Mouse (Mus musculus) hindbrain, embryonic 14.5 days (tissue): ENCODE results near the gene 4931406P16Rik. TPM values are rescaled to one million over a fixed set of nuclear protein-coding genes. Genes with fewer than 3 reads are reported as not detected.
"Not testable (repeated sequence)": the region's sequence is repeated elsewhere in the genome, so short reads cannot be mapped to it uniquely, and the experiment has no call there.

Experiments
- ATAC-seq: fragments of 200-750 bp; cut with Nextera tagmentation; 2 replicates; pipeline ENCODE4 v1.8.0; 2017; ENCODE audit warnings: moderate number of reproducible peaks, mild to moderate bottlenecking, moderate TSS enrichment, moderate library complexity; ENCODE audit not compliant: low FRiP score
- DNase-seq: peaks from one replicate; pipeline ENCODE4 v3.0.0-alpha.2; 2015; ENCODE audit warnings: low spot score
- H3K27ac ChIP-seq: fragments of 300-500 bp; sonication (generic); 2 replicates; pipeline ENCODE4 v1.5.1; 2014; ENCODE audit warnings: mild to moderate bottlenecking, moderate library complexity
- H3K27me3 ChIP-seq: fragments of 300-500 bp; sonication (generic); 2 replicates; pipeline ENCODE4 v1.6.1; 2014; ENCODE audit warnings: mild to moderate bottlenecking, low read length, mixed read lengths; ENCODE audit not compliant: control insufficient read depth, insufficient read depth
- H3K36me3 ChIP-seq: fragments of 300-500 bp; sonication (generic); replicated peaks from 2 replicates; pipeline ENCODE4 v1.6.1; 2014; ENCODE audit not compliant: control insufficient read depth, insufficient read depth
- H3K4me1 ChIP-seq: fragments of 300-500 bp; sonication (generic); replicated peaks from 2 replicates; pipeline ENCODE4 v1.6.1; 2014; ENCODE audit warnings: antibody characterized with exemption, low read length, mixed read lengths; ENCODE audit not compliant: control insufficient read depth, insufficient read depth
- H3K4me2 ChIP-seq: fragments of 300-500 bp; sonication (generic); replicated peaks from 2 replicates; pipeline ENCODE4 v1.6.1; 2014; ENCODE audit warnings: mild to moderate bottlenecking, moderate library complexity
- H3K4me3 ChIP-seq: fragments of 300-500 bp; sonication (generic); replicated peaks from 2 replicates; pipeline ENCODE4 v1.5.1; 2014; ENCODE audit warnings: mild to moderate bottlenecking, low read length
- H3K9ac ChIP-seq: fragments of 300-500 bp; sonication (generic); 2 replicates; pipeline ENCODE4 v1.6.1; 2014
- H3K9me3 ChIP-seq: fragments of 300-500 bp; sonication (generic); 2 replicates; pipeline ENCODE4 v1.6.1; 2016; ENCODE audit warnings: low read length; ENCODE audit not compliant: control insufficient read depth
- WGBS: fragments of 180-500 bp; shearing (Covaris S2); extraction: QIAGEN DNeasy Blood & Tissue Kit; methylation state at CpG from one replicate; pipeline ENCODE4 v1.1.7; 2014; 5-methylcytosine and 5-hydroxymethylcytosine counted together
- polyA plus RNA-seq: library from polyadenylated mRNA; unstranded; fragments of >200 nt; fragmentation: Nextera tagmentation; extraction: Ambion mirVana; gene quantifications from 2 replicates; pipeline ENCODE4 v1.2.1, GENCODE M21; 2014

Gene 4931406P16Rik
- polyA plus RNA-seq, 1 experiment from 2014 or later, result 39.5 TPM

GRCm38 (mm10) chr7:34338445-34339163, 25.3 kb upstream of the 4931406P16Rik start:
- H3K9ac ChIP-seq, result no peak overlapping the region
- H3K27ac ChIP-seq, result no peak overlapping the region
- H3K9me3 ChIP-seq, result no peaks in the 10 kb centered on the region
- no peaks in the 10 kb centered on the region for H3K4me1 ChIP-seq
- H3K4me3 ChIP-seq, result no peak overlapping the region
- 87% methylated on average over 9 of the region's 9 CpGs for WGBS
- no peaks in the 10 kb centered on the region for H3K27me3 ChIP-seq
- no peak overlapping the region for H3K4me2 ChIP-seq
- DNase-seq (no peak), ATAC-seq (no peak)
- H3K36me3 ChIP-seq, result peaks cover 44% of the 10 kb centered on the region

- H3K36me3 ChIP-seq, result peaks cover 31% of the 10 kb centered on the region
- no peak overlapping the region for H3K27ac ChIP-seq
- no peaks in the 10 kb centered on the region for H3K4me1 ChIP-seq
- no peak overlapping the region for H3K9ac ChIP-seq
- DNase-seq (no peak), ATAC-seq (no peak)
- no peaks in the 10 kb centered on the region for H3K27me3 ChIP-seq
- no peak overlapping the region for H3K4me2 ChIP-seq
- H3K4me3 ChIP-seq, result no peak overlapping the region
- 84% methylated on average over 2 of the region's 2 CpGs for WGBS
- no peaks in the 10 kb centered on the region for H3K9me3 ChIP-seq
Measured at GRCm38 (mm10) chr7:34337268-34337667, 23.9 kb upstream of the 4931406P16Rik start.

GRCm38 (mm10) chr7:34336545-34336944, 23.2 kb upstream of the 4931406P16Rik start:
- not testable (repeated sequence) for H3K27ac ChIP-seq, ATAC-seq

GRCm38 (mm10) chr7:34327493-34327892, 14.1 kb upstream of the 4931406P16Rik start:
- 66% methylated on average over 3 of the region's 3 CpGs for WGBS
- no peak for DNase-seq
- Histone ChIP-seq H3K4me1 (no peaks in the 10 kb centered on the region), H3K9me3 (no peaks in the 10 kb centered on the region), H3K27ac (no peak overlapping the region), H3K27me3 (no peaks in the 10 kb centered on the region), H3K4me2 (no peak overlapping the region), H3K9ac (no peak overlapping the region), H3K4me3 (no peak overlapping the region), H3K36me3 (no peaks in the 10 kb centered on the region)
- ATAC-seq, result no peak

More at GRCm38 (mm10) chr7:34336545-34336944, 23.2 kb upstream of the 4931406P16Rik start:
- not testable (repeated sequence) for H3K4me1 ChIP-seq, H3K9me3 ChIP-seq, H3K4me3 ChIP-seq, DNase-seq, H3K4me2 ChIP-seq, H3K9ac ChIP-seq, H3K27me3 ChIP-seq
- WGBS, result 95% methylated on average over 1 of the region's 1 CpGs
- H3K36me3 ChIP-seq, result peaks cover 24% of the 10 kb centered on the region

- Histone ChIP-seq H3K9ac (no peak overlapping the region), H3K27ac (no peak overlapping the region), H3K27me3 (no peaks in the 10 kb centered on the region), H3K4me3 (no peak overlapping the region), H3K36me3 (no peaks in the 10 kb centered on the region), H3K4me1 (no peaks in the 10 kb centered on the region), H3K9me3 (no peaks in the 10 kb centered on the region), H3K4me2 (no peak overlapping the region)
- ATAC-seq, result no peak
- WGBS, result 93% methylated on average over 1 of the region's 1 CpGs
- no peak for DNase-seq
Measured at GRCm38 (mm10) chr7:34324857-34325256, 11.5 kb upstream of the 4931406P16Rik start.

- H3K4me1 ChIP-seq, result no peaks in the 10 kb centered on the region
- WGBS, result 89% methylated on average over 2 of the region's 2 CpGs
- ATAC-seq, result no peak
Measured at GRCm38 (mm10) chr7:34324005-34324404, 10.7 kb upstream of the 4931406P16Rik start.

GRCm38 (mm10) chr7:34323351-34323750, 10.0 kb upstream of the 4931406P16Rik start:
- H3K4me3 ChIP-seq, result no peak overlapping the region
- H3K4me1 ChIP-seq, result no peaks in the 10 kb centered on the region
- no peak for DNase-seq
- no peaks in the 10 kb centered on the region for H3K27me3 ChIP-seq
- no peak overlapping the region for H3K4me2 ChIP-seq
- 82% methylated on average over 8 of the region's 8 CpGs for WGBS
- H3K36me3 ChIP-seq, result no peaks in the 10 kb centered on the region
- no peak overlapping the region for H3K9ac ChIP-seq
- ATAC-seq, result no peak
- H3K9me3 ChIP-seq, result no peaks in the 10 kb centered on the region
- no peak overlapping the region for H3K27ac ChIP-seq

More at GRCm38 (mm10) chr7:34324005-34324404, 10.7 kb upstream of the 4931406P16Rik start:
- Histone ChIP-seq H3K4me3 (no peak overlapping the region), H3K27ac (no peak overlapping the region), H3K9me3 (no peaks in the 10 kb centered on the region), H3K36me3 (no peaks in the 10 kb centered on the region), H3K4me2 (no peak overlapping the region), H3K9ac (no peak overlapping the region), H3K27me3 (no peaks in the 10 kb centered on the region)
- DNase-seq, result no peak

GRCm38 (mm10) chr7:34321958-34322357, 8.6 kb upstream of the 4931406P16Rik start:
- Histone ChIP-seq H3K4me1 (no peaks in the 10 kb centered on the region), H3K9me3 (no peaks in the 10 kb centered on the region), H3K9ac (no peak overlapping the region), H3K4me2 (no peak overlapping the region), H3K27me3 (no peaks in the 10 kb centered on the region), H3K36me3 (no peaks in the 10 kb centered on the region), H3K4me3 (no peak overlapping the region), H3K27ac (no peak overlapping the region)
- ATAC-seq (no peak), DNase-seq (no peak)
- WGBS, result 92% methylated on average over 4 of the region's 4 CpGs

- no peak for DNase-seq
- no peaks in the 10 kb centered on the region for H3K4me1 ChIP-seq
- no peaks in the 10 kb centered on the region for H3K36me3 ChIP-seq
- H3K9ac ChIP-seq, result no peak overlapping the region
- H3K27ac ChIP-seq, result no peak overlapping the region
- no peak overlapping the region for H3K4me2 ChIP-seq
- H3K9me3 ChIP-seq, result no peaks in the 10 kb centered on the region
- H3K4me3 ChIP-seq, result no peak overlapping the region
- H3K27me3 ChIP-seq, result no peaks in the 10 kb centered on the region
- 87% methylated on average over 5 of the region's 5 CpGs for WGBS
- ATAC-seq, result no peak
Measured at GRCm38 (mm10) chr7:34321119-34321518, 7.8 kb upstream of the 4931406P16Rik start.
